Mouse (Mus musculus): ENCODE data around the gene Amtn.
"Not testable (repeated sequence)": the region's sequence is repeated elsewhere in the genome, so short reads cannot be mapped to it uniquely, and the experiment has no call there.

Gene Amtn

GRCm38 (mm10) chr5:88375808-88376207 lies at the start of gene Amtn:
Amtn (plus strand) TSS chr5:88376108.
- DNase-seq (ENCODE audit: low read depth, low spot score), result no peak

GRCm38 (mm10) chr5:88348533-88348932 lies 27.4 kb upstream of the Amtn start:
- peak; percentile 60 for DNase-seq (ENCODE audit: low read depth, low spot score)

GRCm38 (mm10) chr5:88364768-88365167 lies 11.1 kb upstream of the Amtn start:
- peak; percentile 64 for DNase-seq (ENCODE audit: low read depth, low spot score)

GRCm38 (mm10) chr5:88366886-88367285 lies 9.0 kb upstream of the Amtn start:
- DNase-seq (ENCODE audit: low read depth, low spot score), result no peak

GRCm38 (mm10) chr5:88370578-88371232 lies 5.2 kb upstream of the Amtn start:
- DNase-seq (ENCODE audit: low read depth, low spot score), result no peak

- no peak for DNase-seq (ENCODE audit: low read depth, low spot score)
Observed at GRCm38 (mm10) chr5:88372563-88372962, 3.3 kb upstream of the Amtn start.

- DNase-seq (ENCODE audit: low read depth, low spot score), result not testable (repeated sequence)
Observed at GRCm38 (mm10) chr5:88391960-88392359, 16.1 kb downstream of the Amtn start.

GRCm38 (mm10) chr5:88398581-88398980 lies 22.7 kb downstream of the Amtn start:
- DNase-seq (ENCODE audit: low read depth, low spot score), result no peak

- peak; percentile 68 for DNase-seq (ENCODE audit: low read depth, low spot score)
Observed at GRCm38 (mm10) chr5:88399849-88400248, 23.9 kb downstream of the Amtn start.

GRCm38 (mm10) chr5:88401464-88401863 lies 25.6 kb downstream of the Amtn start:
- no peak for DNase-seq (ENCODE audit: low read depth, low spot score)

GRCm38 (mm10) chr5:88420319-88421065 lies 44.6 kb downstream of the Amtn start:
- no peak for DNase-seq (ENCODE audit: low read depth, low spot score)

GRCm38 (mm10) chr5:88424892-88425291 lies 49.0 kb downstream of the Amtn start:
- not testable (repeated sequence) for DNase-seq (ENCODE audit: low read depth, low spot score)

GRCm38 (mm10) chr5:88426753-88427152 lies 50.8 kb downstream of the Amtn start:
- DNase-seq (ENCODE audit: low read depth, low spot score), result no peak

All from ZHBTc4 (cell line).